Mouse (Mus musculus) heart, embryonic 16.5 days (tissue): Measurements from ENCODE around the gene CK137956. TPM values are rescaled to one million over a fixed set of nuclear protein-coding genes. Genes with fewer than 3 reads are reported as not detected.

Experiments
- ATAC-seq: fragments of 200-750 bp; cut with Nextera tagmentation; replicated peaks from 2 replicates; pipeline ENCODE4 v1.8.0; 2017; ENCODE audit warnings: moderate number of reproducible peaks; ENCODE audit not compliant: insufficient read depth, low FRiP score; ENCODE audit errors: extremely low read depth
- H3K27ac ChIP-seq: fragments of 300-500 bp; sonication (generic); 2 replicates; pipeline ENCODE4 v1.5.1; 2014; ENCODE audit warnings: mild to moderate bottlenecking, low read length, control low read depth, moderate library complexity
- H3K27me3 ChIP-seq: fragments of 300-500 bp; sonication (generic); 2 replicates; pipeline ENCODE4 v1.6.1; 2014; ENCODE audit warnings: low read length, mixed read lengths; ENCODE audit not compliant: control insufficient read depth, insufficient read depth
- H3K36me3 ChIP-seq: fragments of 300-500 bp; sonication (generic); 2 replicates; pipeline ENCODE4 v1.6.1; 2014; ENCODE audit not compliant: control insufficient read depth, insufficient read depth
- H3K4me1 ChIP-seq: fragments of 300-500 bp; sonication (generic); 2 replicates; pipeline ENCODE4 v1.6.1; 2014; ENCODE audit warnings: low read length, mixed read lengths; ENCODE audit not compliant: control insufficient read depth, insufficient read depth
- H3K4me2 ChIP-seq: fragments of 300-500 bp; sonication (generic); 2 replicates; pipeline ENCODE4 v1.6.1; 2014; ENCODE audit warnings: low read depth, mild to moderate bottlenecking, control low read depth, low read length
- H3K4me3 ChIP-seq: fragments of 300-500 bp; sonication (generic); 2 replicates; pipeline ENCODE4 v1.5.1; 2014; ENCODE audit warnings: mild to moderate bottlenecking, control low read depth, low read length
- H3K9ac ChIP-seq: fragments of 300-500 bp; sonication (generic); 2 replicates; pipeline ENCODE4 v1.6.1; 2014; ENCODE audit warnings: low read length, control low read depth
- H3K9me3 ChIP-seq: fragments of 300-500 bp; sonication (generic); replicated peaks from 2 replicates; pipeline ENCODE4 v1.6.1; 2016; ENCODE audit warnings: low read length; ENCODE audit not compliant: control insufficient read depth
- WGBS: fragments of 180-500 bp; shearing (Covaris S2); extraction: QIAGEN DNeasy Blood & Tissue Kit; methylation state at CpG from one replicate; pipeline ENCODE4 v1.1.7; 2014; 5-methylcytosine and 5-hydroxymethylcytosine counted together
- polyA plus RNA-seq: library from polyadenylated mRNA; unstranded; fragments of >200 nt; fragmentation: Nextera tagmentation; extraction: Ambion mirVana; gene quantifications from 2 replicates; pipeline ENCODE4 v1.2.1, GENCODE M21; 2015

The CK137956 gene
- polyA plus RNA-seq, 1 experiment from 2014 or later, result not detected

DNA sequence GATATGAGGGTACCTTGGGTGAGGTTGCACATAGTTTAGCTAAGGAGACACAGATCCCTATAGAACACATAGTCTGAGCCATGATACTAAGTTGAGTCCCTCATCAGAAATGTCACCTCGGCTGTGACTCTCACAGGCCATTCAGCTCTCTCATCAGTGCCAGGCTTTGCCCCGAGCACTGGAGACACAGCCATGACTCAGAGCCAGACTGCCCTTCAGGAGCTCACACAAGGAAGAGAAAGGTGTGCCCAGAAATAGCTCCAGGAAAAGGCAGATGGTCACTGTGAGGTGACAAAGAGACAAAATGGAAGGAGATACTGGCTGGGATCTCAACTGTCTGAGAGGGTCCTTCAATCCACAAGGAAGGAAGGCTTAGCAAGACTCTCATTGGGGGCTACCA lies 23.1 kb downstream of the CK137956 start:
- Histone ChIP-seq H3K4me1 (no peaks in the 10 kb centered on the region), H3K4me3 (no peak overlapping the region), H3K9me3 (no peaks in the 10 kb centered on the region), H3K36me3 (no peaks in the 10 kb centered on the region), H3K9ac (no peak overlapping the region), H3K27me3 (no peaks in the 10 kb centered on the region), H3K4me2 (no peak overlapping the region), H3K27ac (no peak overlapping the region)
- no peak for ATAC-seq
- 60% methylated on average over 2 of the region's 2 CpGs for WGBS

DNA sequence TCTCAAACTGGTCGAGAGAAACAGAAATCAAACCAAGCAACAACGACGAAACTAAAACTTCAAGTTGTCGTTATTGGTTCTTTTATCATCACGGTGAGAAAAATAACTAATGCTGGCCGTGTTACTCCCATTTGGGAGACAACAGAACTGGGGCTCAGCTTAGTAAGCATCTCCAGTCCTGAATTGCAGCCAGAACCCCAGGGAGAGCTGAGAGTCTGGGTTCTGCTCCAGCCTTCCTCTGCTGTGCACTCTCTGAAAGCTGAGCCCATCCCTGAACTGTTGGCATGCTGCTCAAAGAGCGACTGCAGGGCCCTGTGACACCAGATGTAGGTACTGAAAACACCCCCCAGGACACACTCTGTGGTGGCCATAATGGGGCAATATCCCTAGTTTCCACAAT lies 33.3 kb downstream of the CK137956 start:
- no peak overlapping the region for H3K27ac ChIP-seq
- H3K27me3 ChIP-seq, result no peaks in the 10 kb centered on the region
- H3K4me1 ChIP-seq, result no peaks in the 10 kb centered on the region
- WGBS, result 74% methylated on average over 7 of the region's 7 CpGs
- H3K4me2 ChIP-seq, result no peak overlapping the region
- H3K9ac ChIP-seq, result no peak overlapping the region
- H3K9me3 ChIP-seq, result no peaks in the 10 kb centered on the region
- no peaks in the 10 kb centered on the region for H3K36me3 ChIP-seq
- no peak for ATAC-seq
- no peak overlapping the region for H3K4me3 ChIP-seq

DNA sequence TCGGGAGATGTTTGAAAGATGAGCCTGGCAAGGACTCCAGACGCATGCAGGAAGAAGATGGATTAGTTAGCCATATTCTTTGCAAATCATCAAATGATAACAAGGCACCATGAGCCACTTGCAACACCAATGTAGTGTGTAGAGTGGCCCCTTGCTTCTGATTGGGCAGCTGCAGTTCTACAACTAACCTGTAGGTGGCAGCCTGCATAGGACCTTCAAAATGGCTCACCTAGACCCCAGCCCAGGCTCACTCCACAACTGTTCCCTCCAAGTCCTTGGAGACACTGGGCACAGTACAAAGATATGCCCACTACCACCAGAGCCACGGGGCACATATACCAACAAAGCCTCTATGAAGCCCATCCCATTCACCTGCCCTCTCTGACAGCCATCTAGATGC lies 35.4 kb downstream of the CK137956 start:
- no peak overlapping the region for H3K9ac ChIP-seq
- H3K4me1 ChIP-seq, result no peaks in the 10 kb centered on the region
- no peak overlapping the region for H3K4me3 ChIP-seq
- WGBS, result 42% methylated on average over 3 of the region's 3 CpGs
- H3K9me3 ChIP-seq, result no peaks in the 10 kb centered on the region
- H3K27me3 ChIP-seq, result no peaks in the 10 kb centered on the region
- no peak overlapping the region for H3K27ac ChIP-seq
- no peaks in the 10 kb centered on the region for H3K36me3 ChIP-seq
- no peak overlapping the region for H3K4me2 ChIP-seq
- no peak for ATAC-seq

DNA sequence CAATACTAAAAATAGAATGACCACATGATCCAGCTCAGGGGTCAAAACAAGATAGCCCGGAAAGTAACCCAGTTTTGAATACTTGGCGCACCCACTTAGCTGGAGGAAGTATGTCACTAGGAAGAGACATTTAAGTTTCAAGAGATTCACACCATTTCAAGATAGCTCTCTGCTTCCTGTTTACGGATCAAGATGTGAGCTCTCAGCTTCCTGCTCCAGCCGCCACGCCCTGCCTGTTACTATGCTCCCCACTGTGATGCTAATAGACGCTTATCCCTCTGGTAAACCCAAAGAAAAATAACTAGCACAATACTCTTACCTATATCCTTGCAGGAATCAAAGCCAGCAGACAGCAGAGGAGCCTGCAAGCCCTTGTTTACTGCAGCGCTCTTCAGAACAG lies 57.2 kb downstream of the CK137956 start:
- no peaks in the 10 kb centered on the region for H3K27me3 ChIP-seq
- no peak overlapping the region for H3K9ac ChIP-seq
- no peaks in the 10 kb centered on the region for H3K36me3 ChIP-seq
- no peak overlapping the region for H3K4me2 ChIP-seq
- 76% methylated on average over 7 of the region's 7 CpGs for WGBS
- H3K27ac ChIP-seq, result no peak overlapping the region
- ATAC-seq, result no peak
- H3K9me3 ChIP-seq, result no peaks in the 10 kb centered on the region; the same call in 1 of the 2 replicates
- H3K4me3 ChIP-seq, result no peak overlapping the region
- no peaks in the 10 kb centered on the region for H3K4me1 ChIP-seq

DNA sequence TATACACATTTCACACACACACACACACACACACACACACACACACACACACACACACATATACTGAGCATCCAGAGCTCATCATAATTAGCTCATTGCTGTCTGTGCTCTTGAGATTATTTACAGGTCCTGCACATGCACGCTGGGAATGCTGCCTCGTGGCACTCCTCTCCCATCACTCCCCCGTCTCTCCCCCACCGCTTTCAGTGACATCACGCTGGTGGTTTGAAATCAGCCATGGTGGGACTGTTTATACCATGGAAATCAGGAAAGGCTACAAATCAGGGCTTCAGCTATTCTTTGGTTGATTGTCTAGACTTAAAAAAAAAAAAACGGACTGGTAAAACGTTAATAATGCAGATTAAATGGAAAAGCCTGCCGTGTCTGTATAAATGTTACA lies 63.6 kb downstream of the CK137956 start:
- no peaks in the 10 kb centered on the region for H3K27me3 ChIP-seq
- H3K36me3 ChIP-seq, result no peaks in the 10 kb centered on the region
- no peaks in the 10 kb centered on the region for H3K9me3 ChIP-seq
- ATAC-seq, result no peak
- H3K4me1 ChIP-seq, result no peaks in the 10 kb centered on the region
- H3K4me2 ChIP-seq, result no peak overlapping the region
- H3K4me3 ChIP-seq, result no peak overlapping the region
- H3K9ac ChIP-seq, result no peak overlapping the region
- no peak overlapping the region for H3K27ac ChIP-seq
- 68% methylated on average over 8 of the region's 8 CpGs for WGBS

DNA sequence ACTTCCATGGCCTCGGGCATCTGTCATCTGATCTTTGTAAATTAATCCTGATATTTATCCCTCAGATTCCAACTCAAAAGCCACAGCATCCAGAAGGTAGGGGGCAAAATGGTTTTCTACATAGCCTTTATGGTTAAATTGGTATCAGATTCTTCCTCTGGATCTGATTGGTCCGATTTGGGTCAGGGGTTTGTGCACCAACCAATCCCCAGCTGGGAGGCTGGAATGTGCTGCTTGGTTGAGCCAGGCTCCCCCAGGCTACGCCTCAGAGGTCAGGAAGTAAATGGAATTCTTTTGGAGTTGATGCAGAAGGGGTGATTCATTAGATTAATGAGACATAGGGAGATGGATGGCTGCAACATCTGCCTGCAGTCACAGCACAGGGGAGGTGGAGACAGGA lies 66.8 kb downstream of the CK137956 start:
- Histone ChIP-seq H3K36me3 (no peaks in the 10 kb centered on the region), H3K27me3 (no peaks in the 10 kb centered on the region), H3K9ac (no peak overlapping the region), H3K27ac (no peak overlapping the region), H3K4me1 (no peaks in the 10 kb centered on the region), H3K9me3 (no peaks in the 10 kb centered on the region), H3K4me2 (no peak overlapping the region), H3K4me3 (no peak overlapping the region)
- ATAC-seq, result no peak
- 46% methylated on average over 3 of the region's 3 CpGs for WGBS

DNA sequence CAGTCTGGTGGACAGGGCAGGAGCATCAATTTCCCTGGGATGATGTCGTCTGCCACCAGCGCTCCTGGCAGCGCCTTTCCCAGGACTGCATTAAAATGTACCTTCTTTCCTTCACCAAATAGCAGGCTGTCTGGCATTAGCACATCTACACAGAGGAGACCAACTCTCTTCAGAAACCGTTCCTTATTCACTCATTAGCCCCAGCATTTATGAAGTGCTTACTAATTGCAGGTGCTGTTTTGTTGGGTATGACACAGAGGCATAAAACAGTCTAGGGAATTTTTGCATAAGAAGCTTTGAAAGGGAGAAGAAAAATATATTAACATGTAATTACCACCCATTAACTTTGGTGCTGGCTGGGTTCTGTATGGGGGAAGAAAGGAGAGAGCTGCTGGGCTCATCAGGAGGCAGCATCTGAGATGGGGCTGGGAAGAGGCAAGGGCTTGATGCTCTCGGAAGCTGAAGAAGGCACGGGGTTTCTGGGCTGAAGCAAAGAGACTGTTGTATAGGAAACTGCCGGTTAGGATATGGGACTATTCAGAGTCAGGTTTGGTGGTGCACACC lies 69.8 kb downstream of the CK137956 start:
- Histone ChIP-seq H3K27ac (no peak overlapping the region), H3K27me3 (no peaks in the 10 kb centered on the region)
- 71% methylated on average over 7 of the region's 7 CpGs for WGBS

DNA sequence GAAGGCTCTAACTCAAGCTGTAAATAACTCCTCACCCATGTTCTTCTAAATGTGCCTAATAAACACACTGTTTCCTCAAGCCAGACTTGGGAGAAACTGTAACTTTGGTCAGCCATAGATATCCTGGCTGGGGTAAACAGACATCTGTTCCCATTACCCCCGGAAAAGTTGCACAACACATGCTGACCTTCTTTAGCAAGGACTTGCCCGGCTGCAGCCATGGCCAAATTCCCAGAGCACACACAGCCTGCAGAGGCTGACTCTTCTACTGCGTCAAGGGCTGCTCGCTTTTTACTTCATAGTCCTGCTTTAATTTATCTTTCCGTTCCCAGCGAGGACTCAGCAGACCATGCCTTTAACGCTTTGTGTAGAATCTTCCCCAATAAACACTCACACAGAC lies 81.7 kb downstream of the CK137956 start:
- ATAC-seq, result no peak
- H3K9me3 ChIP-seq, result peaks cover 9% of the 10 kb centered on the region
- 79% methylated on average over 7 of the region's 7 CpGs for WGBS
- H3K27me3 ChIP-seq, result no peaks in the 10 kb centered on the region
- H3K9ac ChIP-seq, result no peak overlapping the region
- no peak overlapping the region for H3K27ac ChIP-seq
- H3K4me3 ChIP-seq, result no peak overlapping the region
- H3K36me3 ChIP-seq, result no peaks in the 10 kb centered on the region
- H3K4me2 ChIP-seq, result no peak overlapping the region
- H3K4me1 ChIP-seq, result no peaks in the 10 kb centered on the region

More for the DNA sequence above, 69.8 kb downstream of the CK137956 start:
- Histone ChIP-seq H3K9ac (no peak overlapping the region), H3K4me2 (no peak overlapping the region), H3K9me3 (no peaks in the 10 kb centered on the region), H3K36me3 (no peaks in the 10 kb centered on the region), H3K4me1 (no peaks in the 10 kb centered on the region), H3K4me3 (no peak overlapping the region)
- ATAC-seq, result no peak

DNA sequence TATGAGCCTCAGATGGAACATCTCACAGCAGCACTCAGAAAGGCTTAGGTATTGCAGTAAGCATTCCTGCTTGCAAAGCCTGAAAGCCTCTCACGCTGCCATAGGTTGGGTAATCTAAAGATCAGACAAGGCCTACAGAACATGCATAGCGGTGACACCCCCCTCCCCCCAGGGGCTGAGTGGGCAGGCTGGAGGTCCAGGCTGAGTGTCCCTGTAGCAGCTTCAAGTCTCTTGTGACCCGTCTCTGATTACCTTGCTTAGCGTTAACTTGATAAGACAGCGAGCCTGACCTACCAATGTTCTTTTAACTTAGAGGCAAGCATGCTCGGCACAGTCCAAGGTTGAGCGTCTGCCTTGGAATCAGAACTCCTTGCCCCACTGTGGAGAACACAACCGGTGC lies 91.8 kb downstream of the CK137956 start:
- Histone ChIP-seq H3K9me3 (no peaks in the 10 kb centered on the region; the same call in 1 of the 2 replicates), H3K9ac (no peak overlapping the region), H3K36me3 (no peaks in the 10 kb centered on the region), H3K4me2 (no peak overlapping the region), H3K27me3 (no peaks in the 10 kb centered on the region), H3K27ac (no peak overlapping the region), H3K4me3 (no peak overlapping the region), H3K4me1 (no peaks in the 10 kb centered on the region)
- no peak for ATAC-seq
- WGBS, result 84% methylated on average over 8 of the region's 8 CpGs
